Mouse (Mus musculus) hindbrain, embryonic 12.5 days (tissue): ENCODE results near the gene Pigm. TPM values are rescaled to one million over a fixed set of nuclear protein-coding genes. Genes with fewer than 3 reads are reported as not detected.

Experiments
- ATAC-seq: fragments of 200-750 bp; cut with Nextera tagmentation; 2 replicates; pipeline ENCODE4 v1.8.0; 2017; ENCODE audit warnings: moderate TSS enrichment; ENCODE audit not compliant: low FRiP score
- H3K27ac ChIP-seq: fragments of 300-500 bp; sonication (generic); 2 replicates; pipeline ENCODE4 v1.5.1; 2016; ENCODE audit warnings: mild to moderate bottlenecking
- H3K27me3 ChIP-seq: fragments of 300-500 bp; sonication (generic); 2 replicates; pipeline ENCODE4 v1.6.1; 2016; ENCODE audit warnings: mild to moderate bottlenecking
- H3K36me3 ChIP-seq: fragments of 300-500 bp; sonication (generic); 2 replicates; pipeline ENCODE4 v1.6.1; 2016; ENCODE audit warnings: mild to moderate bottlenecking
- H3K4me1 ChIP-seq: fragments of 300-500 bp; sonication (generic); 2 replicates; pipeline ENCODE4 v1.6.1; 2016
- H3K4me2 ChIP-seq: fragments of 300-500 bp; sonication (generic); replicated peaks from 2 replicates; pipeline ENCODE4 v1.6.1; 2016; ENCODE audit warnings: mild to moderate bottlenecking
- H3K4me3 ChIP-seq: fragments of 300-500 bp; sonication (generic); 2 replicates; pipeline ENCODE4 v1.5.1; 2016; ENCODE audit warnings: mild to moderate bottlenecking
- H3K9ac ChIP-seq: fragments of 300-500 bp; sonication (generic); 2 replicates; pipeline ENCODE4 v1.6.1; 2016; ENCODE audit warnings: mild to moderate bottlenecking, moderate library complexity
- H3K9me3 ChIP-seq: fragments of 300-500 bp; sonication (generic); replicated peaks from 2 replicates; pipeline ENCODE4 v1.6.1; 2016; ENCODE audit warnings: mild to moderate bottlenecking
- WGBS: fragments of 180-500 bp; shearing (Covaris S2); methylation state at CpG from one replicate; pipeline ENCODE4 v1.1.7; 2016; 5-methylcytosine and 5-hydroxymethylcytosine counted together
- polyA plus RNA-seq: library from polyadenylated mRNA; unstranded; fragments of >200 nt; fragmentation: Nextera tagmentation; extraction: Ambion mirVana; gene quantifications from 2 replicates; pipeline ENCODE4 v1.2.1, GENCODE M21; 2016

The Pigm gene
- polyA plus RNA-seq, 1 experiment from 2014 or later, result 9.8 TPM

- 11% methylated on average over 1 of the region's 1 CpGs for WGBS
These were observed 18.8 kb upstream of the Pigm start for GRCm38 (mm10) chr1:172357550-172357949.

GRCm38 (mm10) chr1:172358341-172358740 is 18.0 kb upstream of the Pigm start:
- H3K27me3 ChIP-seq, result no peaks in the 10 kb centered on the region
- H3K36me3 ChIP-seq, result no peaks in the 10 kb centered on the region
- H3K4me2 ChIP-seq, result no peak overlapping the region
- no peak overlapping the region for H3K4me3 ChIP-seq
- H3K9ac ChIP-seq, result peak overlapping the region; percentile 32; the same call in 1 of the 2 replicates
- no peak overlapping the region for H3K27ac ChIP-seq
- no peak for ATAC-seq
- WGBS, result 64% methylated on average over 10 of the region's 10 CpGs
- H3K9me3 ChIP-seq, result no peaks in the 10 kb centered on the region
- peaks cover 23% of the 10 kb centered on the region for H3K4me1 ChIP-seq

More at GRCm38 (mm10) chr1:172357550-172357949, 18.8 kb upstream of the Pigm start:
- peaks cover 26% of the 10 kb centered on the region for H3K4me1 ChIP-seq
- H3K9ac ChIP-seq, result no peak overlapping the region
- peak; percentile 48; the same call in 1 of the 2 replicates for ATAC-seq
- no peaks in the 10 kb centered on the region for H3K36me3 ChIP-seq
- no peaks in the 10 kb centered on the region for H3K9me3 ChIP-seq
- no peak overlapping the region for H3K4me3 ChIP-seq
- H3K27me3 ChIP-seq, result no peaks in the 10 kb centered on the region
- no peak overlapping the region for H3K4me2 ChIP-seq
- no peak overlapping the region for H3K27ac ChIP-seq

GRCm38 (mm10) chr1:172364684-172365083 is 11.7 kb upstream of the Pigm start:
- Histone ChIP-seq H3K4me1 (no peaks in the 10 kb centered on the region; the same call in 1 of the 2 replicates), H3K9me3 (no peaks in the 10 kb centered on the region), H3K4me3 (no peak overlapping the region), H3K27me3 (no peaks in the 10 kb centered on the region), H3K27ac (no peak overlapping the region), H3K9ac (no peak overlapping the region), H3K4me2 (no peak overlapping the region), H3K36me3 (no peaks in the 10 kb centered on the region)
- ATAC-seq, result no peak
- 10% methylated on average over 6 of the region's 6 CpGs for WGBS

- no peak overlapping the region for H3K9ac ChIP-seq
- H3K27ac ChIP-seq, result no peak overlapping the region
- 0 out of 2 replicates have a peak overlapping the region, but pooled peaks have one; percentile 9 for H3K4me2 ChIP-seq
- no peaks in the 10 kb centered on the region; the same call in 1 of the 2 replicates for H3K4me1 ChIP-seq
- H3K27me3 ChIP-seq, result no peaks in the 10 kb centered on the region
- H3K36me3 ChIP-seq, result no peaks in the 10 kb centered on the region
- H3K4me3 ChIP-seq, result no peak overlapping the region
- H3K9me3 ChIP-seq, result no peaks in the 10 kb centered on the region
- whole genome bisulfite sequencing, result 35% methylated on average over 23 of the region's 23 CpGs
- ATAC-seq, result 0 out of 2 replicates have a peak, but pooled peaks have one; percentile 33
These were observed 7.5 kb upstream of the Pigm start for GRCm38 (mm10) chr1:172368768-172369418.

GRCm38 (mm10) chr1:172376758-172377458 is 562 bp downstream of the Pigm start:
- Histone ChIP-seq H3K4me1 (peaks cover 21% of the 10 kb centered on the region), H3K36me3 (peaks cover 9% of the 10 kb centered on the region; the same call in 1 of the 2 replicates), H3K9me3 (no peaks in the 10 kb centered on the region), H3K27me3 (no peaks in the 10 kb centered on the region), H3K4me3 (peak overlapping the region; percentile 75), H3K9ac (peak overlapping the region; percentile 82), H3K27ac (peak overlapping the region; percentile 66), H3K4me2 (peak overlapping the region; percentile 99)
- 3% methylated on average over 62 of the region's 62 CpGs for WGBS
- ATAC-seq, result no peak; the same call in none of the 2 replicates

GRCm38 (mm10) chr1:172380066-172380465 is 3.7 kb downstream of the Pigm start:
- no peak for ATAC-seq
- peaks cover 17% of the 10 kb centered on the region; the same call in 1 of the 2 replicates for H3K36me3 ChIP-seq
- 81% methylated on average over 10 of the region's 10 CpGs for WGBS
- no peaks in the 10 kb centered on the region for H3K9me3 ChIP-seq
- peaks cover 21% of the 10 kb centered on the region for H3K4me1 ChIP-seq
- H3K27ac ChIP-seq, result no peak overlapping the region
- H3K27me3 ChIP-seq, result no peaks in the 10 kb centered on the region
- H3K4me2 ChIP-seq, result no peak overlapping the region
- no peak overlapping the region for H3K4me3 ChIP-seq
- no peak overlapping the region for H3K9ac ChIP-seq

- no peaks in the 10 kb centered on the region for H3K9me3 ChIP-seq
- H3K4me3 ChIP-seq, result no peak overlapping the region
- H3K36me3 ChIP-seq, result peaks cover 17% of the 10 kb centered on the region; the same call in 1 of the 2 replicates
- no peak overlapping the region for H3K9ac ChIP-seq
- peaks cover 19% of the 10 kb centered on the region for H3K4me1 ChIP-seq
- 98% methylated on average over 1 of the region's 1 CpGs for WGBS
- H3K4me2 ChIP-seq, result no peak overlapping the region
- H3K27me3 ChIP-seq, result no peaks in the 10 kb centered on the region
- no peak overlapping the region for H3K27ac ChIP-seq
- no peak for ATAC-seq
These were observed 5.7 kb downstream of the Pigm start for GRCm38 (mm10) chr1:172382090-172382489.

GRCm38 (mm10) chr1:172387246-172387645 is 10.9 kb downstream of the Pigm start:
- Histone ChIP-seq H3K4me1 (peaks cover 9% of the 10 kb centered on the region), H3K4me2 (no peak overlapping the region), H3K27me3 (no peaks in the 10 kb centered on the region; the same call in 1 of the 2 replicates), H3K36me3 (peaks cover 7% of the 10 kb centered on the region; the same call in 1 of the 2 replicates), H3K27ac (no peak overlapping the region), H3K9ac (no peak overlapping the region), H3K9me3 (no peaks in the 10 kb centered on the region), H3K4me3 (no peak overlapping the region)
- WGBS, result 67% methylated on average over 5 of the region's 5 CpGs
- ATAC-seq, result no peak

GRCm38 (mm10) chr1:172390769-172391168 is 14.4 kb downstream of the Pigm start:
- Histone ChIP-seq H3K4me2 (no peak overlapping the region), H3K4me1 (peaks cover 10% of the 10 kb centered on the region), H3K36me3 (no peaks in the 10 kb centered on the region), H3K9me3 (no peaks in the 10 kb centered on the region), H3K9ac (no peak overlapping the region), H3K27me3 (no peaks in the 10 kb centered on the region; the same call in 1 of the 2 replicates), H3K4me3 (no peak overlapping the region), H3K27ac (no peak overlapping the region)
- WGBS, result 40% methylated on average over 1 of the region's 1 CpGs
- ATAC-seq, result no peak

GRCm38 (mm10) chr1:172391807-172392581 is 15.6 kb downstream of the Pigm start:
- Histone ChIP-seq H3K9ac (no peak overlapping the region), H3K27me3 (no peaks in the 10 kb centered on the region; the same call in 1 of the 2 replicates), H3K9me3 (no peaks in the 10 kb centered on the region), H3K4me1 (peaks cover 10% of the 10 kb centered on the region), H3K36me3 (no peaks in the 10 kb centered on the region), H3K27ac (no peak overlapping the region), H3K4me2 (peak overlapping the region; percentile 42), H3K4me3 (0 out of 2 replicates have a peak overlapping the region, but pooled peaks have one; percentile 7)
- ATAC-seq, result peak; percentile 30; the same call in 1 of the 2 replicates
- 24% methylated on average over 20 of the region's 20 CpGs for WGBS

- 96% methylated on average over 2 of the region's 2 CpGs for WGBS
- Histone ChIP-seq H3K9ac (no peak overlapping the region), H3K4me3 (no peak overlapping the region), H3K27me3 (no peaks in the 10 kb centered on the region; the same call in 1 of the 2 replicates), H3K36me3 (no peaks in the 10 kb centered on the region), H3K9me3 (no peaks in the 10 kb centered on the region), H3K4me2 (no peak overlapping the region), H3K4me1 (peaks cover 10% of the 10 kb centered on the region), H3K27ac (no peak overlapping the region)
- peak; percentile 41; the same call in 1 of the 2 replicates for ATAC-seq
These were observed 16.4 kb downstream of the Pigm start for GRCm38 (mm10) chr1:172392643-172393170.
